Mouse (Mus musculus) erythroblast, embryonic 14.5 days (primary cell): ENCODE measurements around the gene Zfp3. TPM values are rescaled to one million over a fixed set of nuclear protein-coding genes. Genes with fewer than 3 reads are reported as not detected.

Source experiments
- H3K27me3 ChIP-seq: 2 replicates; pipeline ENCODE4 v1.6.1; 2012; ENCODE audit warnings: inconsistent platforms; ENCODE audit not compliant: control insufficient read depth
- H3K36me3 ChIP-seq: 2 replicates; pipeline ENCODE4 v1.6.1; 2012; ENCODE audit warnings: mild to moderate bottlenecking, inconsistent platforms; ENCODE audit not compliant: control insufficient read depth
- H3K4me1 ChIP-seq: 2 replicates; pipeline ENCODE4 v1.6.1; 2012; ENCODE audit warnings: inconsistent platforms; ENCODE audit not compliant: control insufficient read depth
- H3K4me3 ChIP-seq: replicated peaks from 2 replicates; pipeline ENCODE3; 2012; ENCODE audit warnings: moderate library complexity, mild to moderate bottlenecking, inconsistent platforms
- H3K9me3 ChIP-seq: 2 replicates; pipeline ENCODE4 v1.6.1; 2012; ENCODE audit warnings: low read length, inconsistent platforms, mixed read lengths; ENCODE audit not compliant: control insufficient read depth
- GATA1 ChIP-seq: IDR thresholded peaks from 2 replicates; pipeline ENCODE4 v1.6.1; 2012; ENCODE audit warnings: low read length, inconsistent platforms, mixed read lengths
- TAL1 ChIP-seq: IDR thresholded peaks from 3 replicates; pipeline ENCODE4 v1.6.1; 2012; ENCODE audit warnings: low read length, inconsistent platforms, mixed read lengths
- polyA plus RNA-seq: library from polyadenylated mRNA; stranded (reverse); fragments of >175 nt; gene quantifications from 2 replicates; pipeline ENCODE4 v1.2.3, GENCODE M21; 2012

The Zfp3 gene
- polyA plus RNA-seq, 1 experiment, result 0.04 TPM

- Histone ChIP-seq H3K4me3 (no peak overlapping the region), H3K9me3 (no peaks in the 10 kb centered on the region)
- TF ChIP-seq TAL1, result no peak
- no peak for TF ChIP-seq GATA1
Measured at GRCm38 (mm10) chr11:70792409-70792808, 28.4 kb downstream of the Zfp3 start.

GRCm38 (mm10) chr11:70802208-70802864, 38.3 kb downstream of the Zfp3 start:
- Histone ChIP-seq H3K4me3 (no peak overlapping the region), H3K4me1 (no peaks in the 10 kb centered on the region), H3K9me3 (peaks cover 5% of the 10 kb centered on the region), H3K27me3 (peaks cover 28% of the 10 kb centered on the region), H3K36me3 (no peaks in the 10 kb centered on the region)
- TF ChIP-seq GATA1 (no peak), TAL1 (no peak)

More at GRCm38 (mm10) chr11:70792409-70792808, 28.4 kb downstream of the Zfp3 start:
- Histone ChIP-seq H3K4me1 (no peaks in the 10 kb centered on the region), H3K27me3 (no peaks in the 10 kb centered on the region), H3K36me3 (no peaks in the 10 kb centered on the region)

GRCm38 (mm10) chr11:70802865-70803261, 38.9 kb downstream of the Zfp3 start:
- Histone ChIP-seq H3K9me3 (peaks cover 5% of the 10 kb centered on the region), H3K4me1 (no peaks in the 10 kb centered on the region), H3K27me3 (peaks cover 28% of the 10 kb centered on the region), H3K36me3 (no peaks in the 10 kb centered on the region), H3K4me3 (no peak overlapping the region)
- TF ChIP-seq TAL1 (no peak), GATA1 (no peak)

GRCm38 (mm10) chr11:70803711-70804200, 39.7 kb downstream of the Zfp3 start:
- TF ChIP-seq GATA1, result no peak
- TF ChIP-seq TAL1, result no peak
- Histone ChIP-seq H3K27me3 (peaks cover 28% of the 10 kb centered on the region), H3K4me1 (no peaks in the 10 kb centered on the region), H3K9me3 (peaks cover 5% of the 10 kb centered on the region), H3K4me3 (no peak overlapping the region), H3K36me3 (no peaks in the 10 kb centered on the region)

- TF ChIP-seq GATA1, result no peak
- no peak for TF ChIP-seq TAL1
- Histone ChIP-seq H3K4me1 (no peaks in the 10 kb centered on the region), H3K27me3 (peaks cover 28% of the 10 kb centered on the region), H3K4me3 (no peak overlapping the region), H3K36me3 (no peaks in the 10 kb centered on the region), H3K9me3 (peaks cover 5% of the 10 kb centered on the region)
Measured at GRCm38 (mm10) chr11:70804395-70804794, 40.4 kb downstream of the Zfp3 start.

- peaks cover 5% of the 10 kb centered on the region for H3K9me3 ChIP-seq
- no peak for TF ChIP-seq TAL1
- no peak for TF ChIP-seq GATA1
- H3K4me3 ChIP-seq, result no peak overlapping the region
- H3K27me3 ChIP-seq, result peaks cover 28% of the 10 kb centered on the region
- no peaks in the 10 kb centered on the region for H3K4me1 ChIP-seq
- no peaks in the 10 kb centered on the region for H3K36me3 ChIP-seq
Measured at GRCm38 (mm10) chr11:70805641-70806175, 41.7 kb downstream of the Zfp3 start.

GRCm38 (mm10) chr11:70806697-70807096, 42.7 kb downstream of the Zfp3 start:
- H3K36me3 ChIP-seq, result no peaks in the 10 kb centered on the region
- H3K27me3 ChIP-seq, result peaks cover 28% of the 10 kb centered on the region
- H3K4me3 ChIP-seq, result no peak overlapping the region
- peaks cover 5% of the 10 kb centered on the region for H3K9me3 ChIP-seq
- H3K4me1 ChIP-seq, result no peaks in the 10 kb centered on the region
- TF ChIP-seq TAL1 (no peak), GATA1 (no peak)

GRCm38 (mm10) chr11:70807630-70808029, 43.6 kb downstream of the Zfp3 start:
- peaks cover 28% of the 10 kb centered on the region for H3K27me3 ChIP-seq
- no peak overlapping the region for H3K4me3 ChIP-seq
- no peaks in the 10 kb centered on the region for H3K4me1 ChIP-seq
- no peaks in the 10 kb centered on the region for H3K9me3 ChIP-seq
- no peak for TF ChIP-seq TAL1
- TF ChIP-seq GATA1, result no peak
- no peaks in the 10 kb centered on the region for H3K36me3 ChIP-seq

GRCm38 (mm10) chr11:70808101-70808500, 44.1 kb downstream of the Zfp3 start:
- no peaks in the 10 kb centered on the region for H3K9me3 ChIP-seq
- no peaks in the 10 kb centered on the region for H3K36me3 ChIP-seq
- H3K27me3 ChIP-seq, result peaks cover 27% of the 10 kb centered on the region
- TF ChIP-seq GATA1 (no peak), TAL1 (no peak)
- H3K4me1 ChIP-seq, result no peaks in the 10 kb centered on the region
- H3K4me3 ChIP-seq, result no peak overlapping the region

- Histone ChIP-seq H3K4me1 (no peaks in the 10 kb centered on the region), H3K27me3 (peaks cover 18% of the 10 kb centered on the region)
- no peak for TF ChIP-seq TAL1
- TF ChIP-seq GATA1, result no peak
Measured at GRCm38 (mm10) chr11:70809011-70809410, 45.0 kb downstream of the Zfp3 start.

More at GRCm38 (mm10) chr11:70809011-70809410, 45.0 kb downstream of the Zfp3 start:
- Histone ChIP-seq H3K36me3 (no peaks in the 10 kb centered on the region), H3K4me3 (no peak overlapping the region), H3K9me3 (no peaks in the 10 kb centered on the region)
